22 mouse cellular contexts compared by ENCODE assay signal in genomic region chr5:20759771-20760170, GRCm38 (mm10).
A peak's percentile ranks its signal among the peaks of the same experiment; 100 is the strongest.
DNase-seq lines count a peak whose midpoint lies in the region; ATAC-seq and TF ChIP-seq lines count a peak whose summit lies in the region.
"Had no signal": no experiment of that assay in that cellular context is flagged by ENCODE, and none has a peak within 500 bp of the region (broad histone marks: within the 10 kb centered on the region; RNA-seq: fewer than 3 reads in every experiment).

No protein-coding gene starts in this region.

- no peak overlapping the region for H3K4me3 ChIP-seq in gastrocnemius, adult 2 months
- no peak overlapping the region for H3K4me3 ChIP-seq in heart, postnatal 0 days (ENCODE audit: low read depth, low read length)
- H3K4me3 ChIP-seq: embryonic facial prominence, embryonic 13.5 days; forebrain, embryonic 12.5 days; hindbrain, embryonic 12.5 days had no signal

- no peaks in the 10 kb centered on the region for H3K27me3 ChIP-seq in heart, postnatal 0 days (ENCODE audit: control insufficient read depth, insufficient read depth, low read length)
- H3K27me3 ChIP-seq: CH12.LX; embryonic facial prominence, embryonic 13.5 days; forebrain, embryonic 12.5 days; hindbrain, embryonic 12.5 days; Patski had no signal

- no peak for TF ChIP-seq CTCF in gastrocnemius, adult 2 months (IDR thresholded peaks at IDR 0.05)
- TF ChIP-seq CTCF in heart, postnatal 0 days (IDR thresholded peaks at IDR 0.05; ENCODE audit: low read depth), result no peak

- ATAC-seq in heart, postnatal 0 days (ENCODE audit: insufficient read depth, low read depth), result peak; percentile 68; the same call in 1 of the 2 replicates
- ATAC-seq: activated CD4-positive, CD25-positive, alpha-beta regulatory T cell, adult 4 months; forebrain, embryonic 16.5 days; hindbrain, embryonic 16.5 days; inflammation-experienced regulatory T-cells, adult 6 months; intestine, postnatal 0 days; Patski had no signal

- WGBS in heart, postnatal 0 days, result 23% methylated on average over 5 of the region's 5 CpGs

- TF ChIP-seq EP300 in heart, postnatal 0 days (IDR thresholded peaks at IDR 0.05; ENCODE audit: low read depth), result no peak

- no peak overlapping the region for H3K9ac ChIP-seq in heart, postnatal 0 days (replicated peaks; ENCODE audit: low read depth, low read length)
- H3K9ac ChIP-seq: embryonic facial prominence, embryonic 13.5 days; forebrain, embryonic 12.5 days; hindbrain, embryonic 12.5 days had no signal

- peak; percentile 49 for DNase-seq in gastrocnemius, adult 2 months
- no peak for DNase-seq in gastrocnemius, postnatal 25 days
- DNase-seq in heart, adult 8-10 months (ENCODE audit: low spot score), result peak; percentile 32
- no peak for DNase-seq in heart, postnatal 4 days
- DNase-seq in heart, postnatal 0 days (ENCODE audit: low spot score), result peak; percentile 64
- peak; percentile 77 for DNase-seq in skeletal muscle tissue, adult 2 months (ENCODE audit: low read depth, low spot score)
- DNase-seq: adrenal gland, postnatal 14 days; cerebellum, adult 18-20 months; cerebellum, adult 9-11 months; cerebellum, postnatal 36 days; gastrocnemius, postnatal 10 days; kidney, adult 8-10 months had no signal

- H3K36me3 ChIP-seq in heart, postnatal 0 days (replicated peaks; ENCODE audit: control insufficient read depth, insufficient read depth, low read length), result peaks cover 6% of the 10 kb centered on the region

- H3K4me2 ChIP-seq in heart, postnatal 0 days (ENCODE audit: low read depth, low read length), result no peak overlapping the region
- H3K4me2 ChIP-seq: embryonic facial prominence, embryonic 13.5 days; forebrain, embryonic 12.5 days; hindbrain, embryonic 12.5 days had no signal

- intact Hi-C loops in gastrocnemius, adult 2 months (cut with DNase I), result loop anchor here (5.0 kb wide), 1 partner anchor 37 kb away; no protein-coding TSS in a partner anchor

- no peaks in the 10 kb centered on the region; the same call in 1 of the 2 replicates for H3K4me1 ChIP-seq in heart, postnatal 0 days (ENCODE audit: control insufficient read depth, insufficient read depth)
- H3K4me1 ChIP-seq: embryonic facial prominence, embryonic 13.5 days; forebrain, embryonic 12.5 days; hindbrain, embryonic 12.5 days had no signal

- H3K9me3 ChIP-seq in heart, postnatal 0 days (replicated peaks; ENCODE audit: control insufficient read depth, low read length), result no peaks in the 10 kb centered on the region
- H3K9me3 ChIP-seq: embryonic facial prominence, embryonic 13.5 days; forebrain, embryonic 12.5 days; hindbrain, embryonic 12.5 days had no signal

- H3K27ac ChIP-seq in gastrocnemius, adult 2 months, result peak overlapping the region; percentile 79
- no peak overlapping the region for H3K27ac ChIP-seq in heart, postnatal 0 days (ENCODE audit: low read depth)
- H3K27ac ChIP-seq: embryonic facial prominence, embryonic 13.5 days; forebrain, embryonic 12.5 days; hindbrain, embryonic 12.5 days had no signal

Comparison
In these comparisons a context has a peak if more than half of its experiments do, and no peak if none do; other contexts are left out.
1. DNase-seq: peak in gastrocnemius, adult 2 months (single experiment), heart, adult 8-10 months (single experiment), heart, postnatal 0 days (single experiment) and skeletal muscle tissue, adult 2 months (single experiment); none in gastrocnemius, postnatal 25 days (single experiment) and heart, postnatal 4 days (single experiment).